Mouse (Mus musculus) cerebellum, adult 9-11 months (tissue): Measurements from ENCODE around the gene Dus2.

Source experiments
- DNase-seq: peaks from one replicate; pipeline ENCODE4 v3.0.0; 2022

Dus2 gene

DNA sequence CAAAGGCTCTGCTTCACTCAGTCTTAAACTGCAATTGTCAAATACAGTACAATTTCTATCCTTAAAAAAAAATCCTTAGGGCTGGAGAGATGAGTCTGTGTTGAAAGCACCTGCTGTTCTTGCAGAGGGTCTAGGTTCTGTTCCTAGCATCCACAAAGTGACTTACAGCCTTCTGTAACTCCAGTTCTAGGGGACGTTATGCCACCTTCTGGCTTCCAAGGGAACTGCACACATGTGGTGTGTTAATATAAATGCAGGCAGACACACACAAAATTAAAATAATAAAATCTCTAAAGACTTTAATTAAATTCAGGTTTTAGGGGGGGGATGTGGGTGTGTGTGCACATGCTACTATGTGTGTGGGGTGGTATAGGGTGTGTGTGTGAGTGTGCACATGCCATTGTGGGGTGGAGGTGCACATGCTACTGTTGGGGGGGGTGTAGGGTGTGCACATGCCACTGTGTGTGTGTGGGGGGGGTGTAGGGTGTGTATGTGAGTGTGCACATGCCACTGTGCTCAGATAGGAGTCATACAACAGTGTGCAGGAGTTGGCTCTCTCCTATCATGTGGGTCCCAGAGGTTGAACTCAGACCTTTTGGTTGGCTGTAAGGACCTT lies 86.4 kb downstream of the Dus2 start:
- DNase-seq: no peak

DNA sequence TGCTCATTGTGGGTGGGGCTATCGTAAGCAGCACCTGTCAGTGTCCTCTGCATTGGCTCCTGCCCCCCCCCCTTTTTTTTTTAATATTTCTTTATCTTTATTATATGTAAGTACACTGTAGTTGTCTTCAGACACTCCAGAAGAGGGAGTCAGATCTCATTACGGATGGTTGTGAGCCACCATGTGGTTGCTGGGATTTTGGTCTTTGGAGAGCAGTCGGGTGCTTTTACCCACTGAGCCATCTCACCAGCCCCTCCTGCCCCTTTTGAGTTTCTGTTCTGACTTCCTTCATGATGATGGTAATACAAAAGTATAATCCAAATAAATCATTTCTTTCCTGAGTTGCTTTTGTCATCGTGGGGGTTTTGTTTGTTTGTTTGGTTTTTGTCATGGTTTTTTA lies 111.2 kb downstream of the Dus2 start:
- no peak for DNase-seq
